Mouse (Mus musculus): Measurements from ENCODE around the gene Lhb. TPM values are rescaled to one million over a fixed set of nuclear protein-coding genes. Genes with fewer than 3 reads are reported as not detected.
"Not testable (repeated sequence)": the region's sequence is repeated elsewhere in the genome, so short reads cannot be mapped to it uniquely, and the experiment has no call there.

Lhb gene
- not detected for total RNA-seq (2021)
- long read RNA-seq, experiment 1 = 0 reads
- long read RNA-seq, experiment 2 = 0 reads

- DNase-seq = no peak
These were observed at the start of gene Lhb for GRCm38 (mm10) chr7:45420615-45420919. Lhb (plus strand) TSS chr7:45420820.

GRCm38 (mm10) chr7:45372371-45372770 lies 48.2 kb upstream of the Lhb start:
- DNase-seq = no peak

DNA sequence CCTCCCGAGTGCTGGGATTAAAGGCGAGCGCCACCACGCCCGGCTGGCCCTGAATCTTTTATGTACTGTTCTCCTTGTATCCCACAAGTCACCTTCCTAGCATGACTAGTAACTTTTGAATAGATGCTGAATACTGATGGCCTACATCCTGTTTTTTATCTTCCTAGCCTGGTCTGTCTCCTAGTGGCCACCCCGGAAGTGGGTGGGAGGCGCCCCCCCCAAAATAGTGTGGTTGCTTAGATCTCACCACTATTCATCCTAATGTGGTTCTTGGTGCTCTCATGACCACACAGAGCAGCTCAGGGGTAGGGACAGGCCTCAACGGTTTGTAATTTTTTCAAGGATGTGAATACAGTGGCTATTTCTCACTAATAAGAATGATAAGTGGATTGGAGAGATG lies 46.0 kb upstream of the Lhb start:
- DNase-seq = no peak

DNA sequence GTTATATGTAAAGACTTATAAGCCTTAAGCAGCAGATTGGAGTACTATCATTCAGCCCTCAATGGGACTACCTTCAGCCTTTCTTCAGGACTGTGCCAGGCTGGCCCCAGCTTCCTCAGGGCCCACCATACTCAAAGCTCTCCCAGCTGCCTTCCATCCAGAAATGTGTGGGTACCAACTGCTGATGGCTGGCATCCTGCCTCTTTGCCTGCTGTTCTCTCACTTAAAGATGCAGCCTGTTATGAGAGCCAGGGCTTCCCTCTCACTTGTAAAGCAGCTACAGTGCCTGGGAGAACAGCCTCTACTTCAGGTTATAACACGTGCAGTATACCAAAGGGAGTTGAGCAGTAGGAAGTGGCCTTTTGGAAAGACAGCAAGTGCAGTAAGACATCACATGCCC lies 44.6 kb upstream of the Lhb start:
- DNase-seq = no peak

DNA sequence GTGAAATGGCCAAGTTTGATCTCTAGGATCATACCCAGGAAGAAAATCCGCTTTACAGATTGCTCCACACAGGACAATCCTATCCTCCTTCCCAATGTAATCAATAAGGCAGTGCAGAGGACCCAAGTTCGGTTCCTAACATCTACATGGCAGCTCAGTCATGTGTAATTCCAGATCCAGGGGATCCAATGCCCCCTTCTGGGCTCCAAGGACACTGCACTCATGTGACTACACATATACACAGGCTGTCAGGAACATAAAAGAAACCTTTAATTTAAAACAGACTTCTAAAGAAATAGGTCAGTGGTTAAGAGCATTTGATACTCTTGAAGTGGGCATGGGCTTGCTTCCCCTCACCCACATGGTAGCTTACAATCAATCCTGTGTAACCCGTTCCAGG lies 34.5 kb upstream of the Lhb start:
- no peak for DNase-seq

DNA sequence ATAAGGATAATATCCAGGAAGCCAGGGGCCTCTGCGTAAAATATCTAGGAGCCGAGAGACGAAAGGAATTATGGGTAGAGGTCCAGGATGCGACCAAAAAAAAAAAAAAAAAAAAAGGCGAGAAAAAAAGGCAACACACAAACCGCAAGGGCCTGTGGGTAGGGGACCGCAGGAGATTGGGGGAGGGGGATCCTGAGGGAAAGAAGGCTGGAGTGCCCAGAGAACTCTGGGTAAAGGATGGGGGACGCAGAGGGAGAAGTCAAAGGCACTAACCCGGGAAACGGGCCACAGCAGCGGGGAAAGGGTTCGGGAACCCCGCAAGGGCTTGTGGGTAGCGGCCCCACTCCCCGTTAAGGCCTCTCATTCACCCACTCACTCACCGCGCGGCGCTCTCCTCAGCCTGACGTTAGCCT lies 25.5 kb upstream of the Lhb start:
- DNase-seq = no peak

- peak; percentile 100 for DNase-seq
These were observed 24.9 kb upstream of the Lhb start, which contains the start of gene Snrnp70 for GRCm38 (mm10) chr7:45395578-45396336. Snrnp70 (minus strand) TSS chr7:45395742.

DNA sequence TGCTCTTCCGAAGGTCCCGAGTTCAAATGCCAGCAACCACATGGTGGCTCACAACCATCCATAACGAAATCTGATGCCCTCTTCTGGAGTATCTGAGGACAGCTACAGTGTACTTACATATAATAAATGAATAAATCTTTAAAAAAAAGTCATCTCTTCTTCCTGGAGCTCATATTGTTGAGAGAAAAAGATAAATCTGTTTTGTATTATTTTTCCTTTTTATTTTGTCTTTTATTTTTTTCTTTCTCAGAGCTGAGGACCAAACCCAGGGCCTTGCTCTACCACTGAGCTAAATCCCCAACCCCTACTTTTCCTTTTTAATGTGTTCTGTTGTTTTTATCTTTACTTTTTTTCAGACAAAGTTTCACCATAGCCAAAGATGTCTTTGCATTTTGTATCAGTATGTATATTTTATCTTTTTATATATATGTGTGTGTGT lies 24.3 kb upstream of the Lhb start:
- not testable (repeated sequence) for DNase-seq

DNA sequence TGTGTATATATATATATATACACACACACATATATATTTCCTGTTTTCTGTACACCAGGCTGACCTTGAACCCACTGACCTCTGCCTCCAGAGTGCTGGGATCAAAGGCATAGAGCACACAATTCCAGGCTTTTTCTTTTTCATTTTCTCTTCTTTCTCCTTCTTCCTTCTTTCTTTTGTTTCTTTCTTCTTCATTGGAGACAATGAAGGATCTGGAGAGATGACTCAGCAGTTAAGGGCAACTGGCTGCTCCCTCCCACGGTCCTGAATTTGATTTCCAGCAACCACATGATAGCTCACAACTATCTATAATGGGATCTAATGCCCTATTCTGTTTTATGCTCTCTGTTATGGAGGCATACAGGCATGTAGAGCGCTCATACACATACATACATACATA lies 23.8 kb upstream of the Lhb start:
- DNase-seq = no peak

DNA sequence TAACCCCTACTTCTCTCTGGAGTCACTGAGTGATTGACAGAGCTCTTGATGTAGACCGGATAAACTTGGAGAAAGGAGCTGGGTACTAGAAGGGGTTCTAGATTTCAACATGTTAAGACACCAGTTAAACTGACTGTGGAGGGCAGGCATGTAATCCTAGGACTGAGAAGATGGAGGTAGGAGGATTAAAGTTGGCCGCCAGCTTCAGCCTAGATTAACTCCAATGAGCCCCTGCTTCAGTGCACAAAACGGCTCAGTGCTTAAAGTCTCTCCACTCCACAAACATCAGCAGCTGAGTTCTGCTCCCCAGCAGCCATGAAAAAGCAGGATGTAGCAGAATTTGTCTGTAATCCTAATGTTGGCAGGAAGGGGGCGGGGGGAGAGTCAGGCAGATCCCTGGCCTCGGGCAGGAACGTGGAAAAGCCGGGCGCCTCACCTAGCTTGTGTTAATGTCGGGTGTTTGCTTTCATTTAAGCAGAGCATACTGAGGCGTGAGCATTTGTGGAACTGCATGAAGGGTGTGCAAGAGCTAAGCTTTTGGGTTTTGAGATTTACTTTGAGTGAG lies 19.0 kb upstream of the Lhb start:
- no peak for DNase-seq

- DNase-seq = peak; percentile 70
These were observed 16.9 kb upstream of the Lhb start for GRCm38 (mm10) chr7:45403532-45404261.

- DNase-seq = peak; percentile 83
These were observed 15.2 kb upstream of the Lhb start, which contains the start of gene Kcna7 for GRCm38 (mm10) chr7:45405091-45406075. Kcna7 (plus strand) TSS chr7:45405653.

DNA sequence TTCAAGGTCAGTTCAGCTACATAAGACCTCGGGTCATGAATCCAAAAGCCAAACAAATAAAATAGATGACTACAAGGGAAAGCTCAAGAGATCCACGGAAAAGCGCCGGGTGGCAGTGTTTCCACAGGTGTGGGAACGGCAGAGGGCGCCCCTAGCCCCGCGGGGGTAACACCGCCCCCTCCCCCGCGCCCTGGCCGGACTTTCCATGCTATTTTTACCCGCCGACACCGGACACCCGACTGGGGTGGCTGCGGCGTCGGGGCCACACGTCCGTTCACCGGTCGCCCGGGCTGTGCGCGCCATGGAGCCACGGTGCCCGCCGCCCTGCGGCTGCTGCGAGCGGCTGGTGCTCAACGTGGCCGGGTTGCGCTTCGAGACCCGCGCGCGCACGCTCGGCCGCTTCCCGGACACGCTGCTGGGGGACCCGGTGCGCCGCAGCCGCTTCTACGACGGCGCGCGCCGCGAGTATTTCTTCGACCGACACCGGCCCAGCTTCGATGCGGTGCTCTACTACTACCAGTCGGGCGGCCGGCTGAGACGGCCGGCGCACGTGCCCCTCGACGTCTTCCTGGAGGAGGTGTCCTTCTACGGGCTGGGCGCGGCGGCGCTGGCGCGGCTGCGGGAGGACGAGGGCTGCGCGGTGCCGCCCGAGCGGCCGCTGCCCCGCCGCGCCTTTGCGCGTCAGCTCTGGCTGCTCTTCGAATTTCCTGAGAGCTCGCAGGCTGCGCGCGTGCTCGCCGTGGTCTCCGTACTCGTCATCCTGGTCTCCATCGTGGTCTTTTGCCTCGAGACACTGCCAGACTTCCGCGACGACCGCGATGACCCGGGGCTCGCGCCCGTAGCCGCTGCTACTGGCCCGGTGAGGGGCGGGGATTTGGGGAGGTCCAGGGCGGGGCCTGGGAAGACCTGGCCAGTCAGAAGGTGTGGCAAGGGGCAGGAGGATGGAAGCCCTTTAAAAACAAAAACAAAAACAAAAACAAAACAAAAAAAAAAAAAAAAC lies 14.2 kb upstream of the Lhb start:
- peak; percentile 70 for DNase-seq

- DNase-seq = no peak
These were observed 12.8 kb upstream of the Lhb start for GRCm38 (mm10) chr7:45407836-45408235.

- peak; percentile 1 for DNase-seq
These were observed 12.3 kb upstream of the Lhb start for GRCm38 (mm10) chr7:45408351-45408750.

DNA sequence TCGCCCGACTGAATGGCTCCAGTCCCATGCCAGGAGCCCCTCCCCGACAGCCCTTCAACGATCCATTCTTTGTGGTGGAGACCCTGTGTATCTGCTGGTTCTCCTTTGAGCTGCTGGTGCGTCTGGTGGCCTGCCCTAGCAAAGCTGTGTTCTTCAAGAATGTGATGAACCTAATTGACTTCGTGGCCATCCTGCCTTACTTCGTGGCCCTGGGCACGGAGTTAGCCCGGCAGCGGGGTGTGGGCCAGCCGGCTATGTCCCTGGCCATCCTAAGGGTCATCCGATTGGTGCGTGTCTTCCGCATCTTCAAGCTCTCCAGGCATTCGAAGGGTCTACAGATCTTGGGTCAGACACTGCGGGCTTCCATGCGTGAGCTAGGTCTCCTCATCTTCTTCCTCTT lies 11.7 kb upstream of the Lhb start:
- no peak for DNase-seq

GRCm38 (mm10) chr7:45409497-45410163 lies 11.0 kb upstream of the Lhb start:
- DNase-seq = no peak

DNA sequence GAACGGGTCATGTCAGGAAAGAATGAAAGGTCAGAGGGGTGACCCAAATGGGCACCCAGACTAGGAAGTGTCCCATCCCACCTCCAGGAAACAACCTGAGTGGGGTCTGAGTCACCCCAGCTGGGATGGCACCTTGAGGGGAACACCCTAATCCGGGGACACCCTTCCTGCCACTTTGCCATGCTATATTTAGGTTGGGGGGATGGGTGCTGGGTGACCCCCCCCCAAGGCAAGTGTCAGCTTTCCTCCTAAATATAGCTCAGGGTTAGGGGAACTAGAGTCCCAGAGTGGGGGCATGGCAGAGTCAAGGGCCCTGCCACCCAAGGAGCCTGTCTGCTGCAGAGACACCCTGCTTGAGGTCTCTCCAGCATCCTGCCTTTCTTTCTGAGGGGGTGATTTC lies 8.2 kb upstream of the Lhb start:
- peak; percentile 6 for DNase-seq

GRCm38 (mm10) chr7:45413113-45413863 lies 7.3 kb upstream of the Lhb start, which contains the start of gene Ntf5:
Ntf5 (plus strand) TSS chr7:45413695.
- peak; percentile 39 for DNase-seq

Measured in gastrocnemius, postnatal 10 days (tissue).